Mouse (Mus musculus) heart, embryonic 11.5 days (tissue): ENCODE measurements around the gene Pitpnm2. TPM values are rescaled to one million over a fixed set of nuclear protein-coding genes. Genes with fewer than 3 reads are reported as not detected.

Experiments used
- ATAC-seq: fragments of 200-750 bp; cut with Nextera tagmentation; replicated peaks from 2 replicates; pipeline ENCODE4 v1.8.0; 2017; ENCODE audit warnings: moderate library complexity; ENCODE audit not compliant: insufficient number of reproducible peaks, low FRiP score, low TSS enrichment
- H3K27ac ChIP-seq: fragments of 300-500 bp; sonication (generic); 2 replicates; pipeline ENCODE4 v1.5.1; 2014; ENCODE audit warnings: mild to moderate bottlenecking, low read depth, low read length
- H3K27me3 ChIP-seq: fragments of 300-500 bp; sonication (generic); 2 replicates; pipeline ENCODE4 v1.6.1; 2014; ENCODE audit warnings: mild to moderate bottlenecking, low read length, mixed read lengths; ENCODE audit not compliant: control insufficient read depth, insufficient read depth
- H3K36me3 ChIP-seq: fragments of 300-500 bp; sonication (generic); 2 replicates; pipeline ENCODE4 v1.6.1; 2014; ENCODE audit warnings: mild to moderate bottlenecking, low read length, moderate library complexity, mixed read lengths; ENCODE audit not compliant: control insufficient read depth, insufficient read depth
- H3K4me1 ChIP-seq: fragments of 300-500 bp; sonication (generic); 2 replicates; pipeline ENCODE4 v1.6.1; 2014; ENCODE audit warnings: low read length; ENCODE audit not compliant: control insufficient read depth, insufficient read depth
- H3K4me2 ChIP-seq: fragments of 300-500 bp; sonication (generic); 2 replicates; pipeline ENCODE4 v1.6.1; 2014; ENCODE audit warnings: mild to moderate bottlenecking, moderate library complexity
- H3K4me3 ChIP-seq: fragments of 300-500 bp; sonication (generic); 2 replicates; pipeline ENCODE4 v1.5.1; 2014; ENCODE audit warnings: low read depth, low read length
- H3K9ac ChIP-seq: fragments of 300-500 bp; sonication (generic); 2 replicates; pipeline ENCODE4 v1.6.1; 2014; ENCODE audit warnings: mild to moderate bottlenecking, low read depth, low read length, moderate library complexity
- H3K9me3 ChIP-seq: fragments of 300-500 bp; sonication (generic); replicated peaks from 2 replicates; pipeline ENCODE4 v1.6.1; 2016; ENCODE audit warnings: low read length; ENCODE audit not compliant: control insufficient read depth
- WGBS: fragments of 180-500 bp; shearing (Covaris S2); extraction: QIAGEN DNeasy Blood & Tissue Kit; methylation state at CpG from one replicate; pipeline ENCODE4 v1.1.7; 2014; ENCODE audit not compliant: insufficient replicate concordance; 5-methylcytosine and 5-hydroxymethylcytosine counted together
- polyA plus RNA-seq: library from polyadenylated mRNA; unstranded; fragments of >200 nt; fragmentation: Nextera tagmentation; extraction: Ambion mirVana; gene quantifications from 2 replicates; pipeline ENCODE4 v1.2.1, GENCODE M21; 2014

Pitpnm2 gene
- polyA plus RNA-seq, 1 experiment from 2014 or later, result 7.8 TPM

GRCm38 (mm10) chr5:124125093-124125492, 124.5 kb downstream of the Pitpnm2 start:
- ATAC-seq, result no peak
- H3K27ac ChIP-seq, result no peak overlapping the region
- H3K4me3 ChIP-seq, result no peak overlapping the region
- no peaks in the 10 kb centered on the region for H3K27me3 ChIP-seq
- WGBS, result 75% methylated on average over 11 of the region's 11 CpGs
- H3K9me3 ChIP-seq, result no peaks in the 10 kb centered on the region
- H3K9ac ChIP-seq, result no peak overlapping the region
- no peak overlapping the region for H3K4me2 ChIP-seq
- peaks cover 39% of the 10 kb centered on the region for H3K36me3 ChIP-seq
- H3K4me1 ChIP-seq, result no peaks in the 10 kb centered on the region

DNA sequence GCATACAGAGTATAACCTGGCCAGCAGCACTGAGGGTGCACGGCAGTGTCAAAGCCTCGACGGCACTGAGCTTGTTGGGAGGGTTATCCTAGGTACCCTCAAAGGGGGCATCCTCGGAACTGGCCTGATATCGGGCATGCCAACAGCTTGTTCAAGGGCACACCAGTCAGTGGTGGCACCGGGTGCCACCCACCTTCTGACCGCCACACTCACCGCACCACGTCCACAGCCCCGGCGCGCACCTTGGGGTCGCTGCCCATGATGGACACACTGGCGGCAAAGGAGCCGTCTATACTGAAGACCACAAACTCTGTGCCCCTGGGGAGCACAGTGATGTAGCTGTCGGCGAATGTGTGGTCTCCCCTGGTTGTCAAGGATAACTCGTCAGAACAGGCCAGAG, 127.2 kb downstream of the Pitpnm2 start:
- no peak overlapping the region for H3K9ac ChIP-seq
- no peaks in the 10 kb centered on the region for H3K27me3 ChIP-seq
- H3K9me3 ChIP-seq, result no peaks in the 10 kb centered on the region
- no peak overlapping the region for H3K27ac ChIP-seq
- peaks cover 2% of the 10 kb centered on the region for H3K4me1 ChIP-seq
- ATAC-seq, result no peak
- H3K4me2 ChIP-seq, result no peak overlapping the region
- peaks cover 37% of the 10 kb centered on the region for H3K36me3 ChIP-seq
- 91% methylated on average over 18 of the region's 18 CpGs for WGBS
- no peak overlapping the region for H3K4me3 ChIP-seq

- no peaks in the 10 kb centered on the region for H3K27me3 ChIP-seq
- H3K4me3 ChIP-seq, result no peak overlapping the region
- H3K4me2 ChIP-seq, result no peak overlapping the region
- no peak for ATAC-seq
- H3K4me1 ChIP-seq, result peaks cover 16% of the 10 kb centered on the region
- H3K27ac ChIP-seq, result no peak overlapping the region
- 69% methylated on average over 5 of the region's 5 CpGs for WGBS
- H3K9ac ChIP-seq, result no peak overlapping the region
- H3K9me3 ChIP-seq, result no peaks in the 10 kb centered on the region
- H3K36me3 ChIP-seq, result peaks cover 34% of the 10 kb centered on the region
Observed at GRCm38 (mm10) chr5:124119204-124119603, 130.4 kb downstream of the Pitpnm2 start.

DNA sequence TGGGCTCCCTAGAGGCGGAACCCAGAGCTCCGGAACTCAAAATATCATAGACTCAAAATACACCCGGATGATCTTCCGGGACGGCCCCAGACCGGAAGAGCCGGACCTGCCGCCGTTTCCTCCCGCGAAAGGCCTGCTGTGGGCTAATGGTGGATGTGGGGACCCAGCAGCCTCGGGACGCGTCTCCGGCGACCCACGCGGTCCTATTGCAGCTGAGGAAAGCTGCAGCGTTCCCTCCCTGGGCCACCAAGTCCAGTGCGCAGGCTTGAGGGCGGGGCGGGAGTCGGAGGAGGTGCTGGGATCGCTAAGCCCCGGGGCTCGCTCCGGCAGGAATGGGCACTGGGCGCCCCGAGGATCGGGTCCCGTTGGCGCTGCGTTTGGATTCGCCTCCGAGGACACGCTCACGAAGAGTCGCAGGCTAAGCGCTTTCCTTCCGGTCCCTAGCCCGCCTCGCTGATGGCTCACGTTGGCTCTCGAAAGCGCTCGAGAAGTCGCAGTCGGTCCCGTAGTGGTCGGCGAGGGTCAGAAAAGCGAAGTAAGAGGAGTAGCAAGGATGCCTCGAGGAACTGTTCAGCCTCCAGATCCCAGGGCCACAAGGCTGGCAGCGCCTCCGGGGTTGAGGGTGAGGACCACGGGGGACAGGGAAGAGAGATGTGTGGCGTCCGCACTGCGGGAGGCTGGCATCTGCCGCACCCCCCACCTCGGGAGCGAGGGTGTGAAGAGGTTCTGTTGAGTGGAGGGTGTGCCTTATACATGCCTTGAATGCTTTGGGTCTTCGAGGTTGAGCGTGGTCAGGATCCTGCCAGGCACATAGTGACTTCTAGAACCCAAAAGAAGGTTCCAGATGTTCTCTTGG, 133.3 kb downstream of the Pitpnm2 start, which contains the start of gene Arl6ip4:
Gene Arl6ip4 (plus strand): TSS at position 100 of the 856 bp plus-strand sequence.
- under 1% methylated on average over 64 of the region's 64 CpGs for WGBS
- peaks cover 24% of the 10 kb centered on the region for H3K36me3 ChIP-seq
- no peak for ATAC-seq
- H3K4me3 ChIP-seq, result peak within 1 kb of the TSS; percentile 96
- no peaks in the 10 kb centered on the region for H3K9me3 ChIP-seq
- H3K9ac ChIP-seq, result peak within 1 kb of the TSS; percentile 97
- H3K4me1 ChIP-seq, result peaks cover 25% of the 10 kb centered on the region
- H3K27me3 ChIP-seq, result no peaks in the 10 kb centered on the region
- peak within 1 kb of the TSS; percentile 79 for H3K27ac ChIP-seq
- peak within 1 kb of the TSS; percentile 99 for H3K4me2 ChIP-seq

DNA sequence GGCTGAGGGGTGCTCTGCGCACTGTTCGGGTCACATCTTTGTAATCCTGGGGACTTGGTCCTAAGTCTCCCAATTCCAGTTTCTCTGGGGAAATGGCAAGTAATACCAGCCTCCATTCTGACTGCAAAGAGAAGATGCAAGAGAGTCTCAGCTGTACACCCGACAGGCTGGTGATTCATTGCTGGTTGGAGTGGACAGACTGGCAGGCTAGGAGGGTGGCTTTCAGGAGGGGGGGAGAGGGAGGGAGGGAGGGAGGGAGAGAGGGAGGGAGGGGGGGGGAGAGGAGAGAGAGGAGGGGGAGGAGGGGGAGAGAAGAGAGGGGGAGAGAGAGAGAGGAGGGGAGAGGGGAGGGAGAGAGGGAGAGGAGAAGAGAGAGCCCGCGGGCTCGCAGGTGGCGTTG, 134.0 kb downstream of the Pitpnm2 start:
- 20% methylated on average over 7 of the region's 7 CpGs for WGBS
- ATAC-seq, result no peak
- H3K27ac ChIP-seq, result no peak overlapping the region; the same call in 1 of the 2 replicates
- H3K36me3 ChIP-seq, result peaks cover 17% of the 10 kb centered on the region
- H3K27me3 ChIP-seq, result no peaks in the 10 kb centered on the region
- peak overlapping the region; percentile 99 for H3K4me2 ChIP-seq
- no peaks in the 10 kb centered on the region for H3K9me3 ChIP-seq
- peak overlapping the region; percentile 97 for H3K9ac ChIP-seq
- H3K4me3 ChIP-seq, result peak overlapping the region; percentile 96
- peaks cover 25% of the 10 kb centered on the region for H3K4me1 ChIP-seq

GRCm38 (mm10) chr5:124114276-124115025, 135.1 kb downstream of the Pitpnm2 start:
- no peak for ATAC-seq
- Histone ChIP-seq H3K4me3 (no peak overlapping the region), H3K9me3 (no peaks in the 10 kb centered on the region), H3K4me1 (peaks cover 25% of the 10 kb centered on the region), H3K9ac (no peak overlapping the region), H3K4me2 (no peak overlapping the region), H3K36me3 (peaks cover 12% of the 10 kb centered on the region), H3K27ac (no peak overlapping the region), H3K27me3 (no peaks in the 10 kb centered on the region)
- WGBS, result 89% methylated on average over 24 of the region's 24 CpGs

DNA sequence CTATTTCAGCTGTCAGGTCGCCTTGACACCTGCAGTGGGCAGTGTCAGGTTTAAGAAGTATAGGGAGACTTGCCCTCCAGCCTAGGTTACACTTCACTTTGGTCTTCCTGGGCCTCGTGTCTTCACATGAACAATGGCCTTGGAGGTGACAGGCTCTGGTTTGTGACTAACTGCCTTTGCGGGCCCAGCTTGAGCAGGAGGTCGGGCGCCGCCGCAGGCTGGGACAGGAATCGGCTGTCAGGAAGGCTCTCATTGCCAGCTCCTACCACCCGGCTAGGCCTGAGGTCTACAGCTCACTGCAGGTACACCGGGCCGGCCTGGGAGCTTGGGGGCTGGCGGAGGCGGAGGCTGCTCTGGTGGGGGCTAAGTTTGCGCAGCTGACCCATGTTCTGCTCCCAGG, 136.5 kb downstream of the Pitpnm2 start:
- H3K9me3 ChIP-seq, result no peaks in the 10 kb centered on the region
- WGBS, result 17% methylated on average over 14 of the region's 14 CpGs
- peak overlapping the region; percentile 41; the same call in 1 of the 2 replicates for H3K27ac ChIP-seq
- H3K4me3 ChIP-seq, result peak overlapping the region; percentile 87
- H3K4me2 ChIP-seq, result peak overlapping the region; percentile 97
- H3K9ac ChIP-seq, result peak overlapping the region; percentile 86
- H3K4me1 ChIP-seq, result peaks cover 25% of the 10 kb centered on the region
- H3K36me3 ChIP-seq, result peaks cover 8% of the 10 kb centered on the region
- no peaks in the 10 kb centered on the region for H3K27me3 ChIP-seq
- no peak for ATAC-seq

DNA sequence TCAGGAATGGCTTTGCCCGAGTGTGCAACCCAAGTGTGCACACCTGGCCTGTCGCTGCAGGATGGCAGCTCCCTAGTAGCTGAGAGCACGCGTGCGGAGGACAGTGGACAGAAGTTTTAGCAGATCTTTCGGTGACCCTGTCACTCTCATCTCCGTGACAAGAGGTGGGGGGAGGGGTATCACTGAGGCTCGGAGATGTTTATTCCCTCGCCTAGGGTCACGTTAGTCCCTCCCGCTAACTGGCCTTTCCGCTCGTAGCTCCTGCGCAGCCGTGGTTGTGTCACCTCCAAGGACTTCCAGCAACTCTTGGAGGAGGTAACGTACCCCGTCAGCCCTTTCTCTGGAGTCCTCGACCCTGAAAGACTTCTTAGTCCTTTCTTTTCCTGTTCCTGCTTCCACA, 137.0 kb downstream of the Pitpnm2 start:
- Histone ChIP-seq H3K27me3 (no peaks in the 10 kb centered on the region), H3K36me3 (peaks cover 3% of the 10 kb centered on the region), H3K4me2 (peak overlapping the region; percentile 97), H3K4me3 (peak overlapping the region; percentile 87), H3K9ac (peak overlapping the region; percentile 86), H3K27ac (0 out of 2 replicates have a peak overlapping the region, but pooled peaks have one; percentile 41), H3K9me3 (no peaks in the 10 kb centered on the region), H3K4me1 (peaks cover 25% of the 10 kb centered on the region)
- WGBS, result under 1% methylated on average over 18 of the region's 18 CpGs
- 0 out of 2 replicates have a peak, but pooled peaks have one; percentile 0 for ATAC-seq
